Mouse (Mus musculus) bone marrow, adult 2 months (tissue): ENCODE results near the gene Gm21985. TPM values are rescaled to one million over a fixed set of nuclear protein-coding genes. Genes with fewer than 3 reads are reported as not detected.
A peak's percentile ranks its signal among the peaks of the same experiment; 100 is the strongest.
"Not testable (repeated sequence)": the region's sequence is repeated elsewhere in the genome, so short reads cannot be mapped to it uniquely, and the experiment has no call there.

ENCODE experiments used
- H3K27ac ChIP-seq: fragments of 200-500 bp; 2 replicates; pipeline ENCODE4 v1.5.1; 2012; ENCODE audit warnings: low read depth, mild to moderate bottlenecking, control low read depth, inconsistent platforms, low read length; ENCODE audit not compliant: control insufficient read depth, poor library complexity, insufficient read depth
- H3K4me1 ChIP-seq: fragments of 200-500 bp; 2 replicates; pipeline ENCODE4 v1.6.1; 2011; ENCODE audit warnings: low read length; ENCODE audit not compliant: control insufficient read depth, insufficient read depth
- H3K4me3 ChIP-seq: fragments of 200-500 bp; replicated peaks from 2 replicates; pipeline ENCODE3; 2011; ENCODE audit warnings: mild to moderate bottlenecking, low read depth, low read length, control low read depth; ENCODE audit not compliant: control insufficient read depth
- CTCF ChIP-seq: fragments of 200-500 bp; IDR thresholded peaks from 2 replicates; pipeline ENCODE4 v1.5.1; 2011; ENCODE audit warnings: low read length, control low read depth; ENCODE audit not compliant: control insufficient read depth, insufficient read depth
- POLR2A ChIP-seq: fragments of 200-500 bp; IDR thresholded peaks from 2 replicates; pipeline ENCODE4 v1.6.1; 2011; ENCODE audit warnings: low read depth, mild to moderate bottlenecking, control low read depth, low read length, borderline replicate concordance; ENCODE audit not compliant: control insufficient read depth
- WGBS: fragments of 180-500 bp; shearing (Covaris S2); methylation state at CpG from one replicate; pipeline ENCODE4 v1.1.7; 2018; 5-methylcytosine and 5-hydroxymethylcytosine counted together
- polyA plus RNA-seq: library from polyadenylated mRNA; stranded (reverse); fragments of >200 nt; gene quantifications from 2 replicates; pipeline ENCODE4 v1.2.4, GENCODE M21; 2011; ENCODE audit warnings: low replicate concordance; ENCODE audit not compliant: missing spikeins, insufficient read depth, insufficient read length

The Gm21985 gene
- polyA plus RNA-seq, 1 experiment: 0.85 TPM

GRCm38 (mm10) chr2:112445511-112445910 lies 179.4 kb downstream of the Gm21985 start:
- Histone ChIP-seq H3K4me1 (peaks cover 2% of the 10 kb centered on the region; the same call in 1 of the 2 replicates), H3K27ac (no peak overlapping the region), H3K4me3 (no peak overlapping the region)
- TF ChIP-seq POLR2A (no peak), CTCF (no peak)

- H3K4me3 ChIP-seq, H3K4me1 ChIP-seq: not testable (repeated sequence)
- 28% methylated on average over 4 of the region's 4 CpGs for WGBS
- 0 out of 2 replicates have a peak overlapping the region, but pooled peaks have one; percentile 24 for H3K27ac ChIP-seq
Observed at GRCm38 (mm10) chr2:112448046-112448445, 181.9 kb downstream of the Gm21985 start.

DNA sequence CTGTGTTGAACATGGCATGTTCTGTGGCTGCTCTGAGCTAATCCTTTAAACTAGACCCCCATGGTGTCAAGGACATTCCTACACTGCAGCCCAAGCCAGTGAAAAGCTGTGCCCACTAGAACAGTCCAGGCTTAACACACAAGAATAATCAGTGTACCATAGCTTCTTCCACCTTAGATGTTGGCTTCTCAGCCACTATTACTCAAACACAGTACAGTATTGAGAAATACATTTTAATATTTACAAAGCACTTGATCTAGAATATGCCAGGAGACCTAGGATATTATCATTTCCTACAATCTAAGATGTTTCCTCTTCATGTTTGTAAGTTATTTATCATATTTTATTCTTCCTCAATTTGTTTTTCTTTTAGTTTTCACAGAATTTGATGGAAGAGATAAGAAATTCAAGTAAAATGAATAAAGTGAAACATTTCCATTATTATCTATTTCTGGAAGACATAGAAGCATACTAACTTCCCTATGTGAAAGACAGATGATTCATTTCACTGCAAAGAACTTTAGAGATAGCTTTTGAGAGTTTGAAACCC lies 182.5 kb downstream of the Gm21985 start:
- Histone ChIP-seq H3K4me1 (peaks cover 2% of the 10 kb centered on the region; the same call in 1 of the 2 replicates), H3K27ac (0 out of 2 replicates have a peak overlapping the region, but pooled peaks have one; percentile 24), H3K4me3 (no peak overlapping the region)
- TF ChIP-seq POLR2A (no peak), CTCF (no peak)

- WGBS: 27% methylated on average over 4 of the region's 4 CpGs
- H3K4me1 ChIP-seq: peaks cover 2% of the 10 kb centered on the region; the same call in 1 of the 2 replicates
- no peak overlapping the region for H3K27ac ChIP-seq
- H3K4me3 ChIP-seq: no peak overlapping the region
- TF ChIP-seq POLR2A (no peak), CTCF (no peak)
Observed at GRCm38 (mm10) chr2:112449597-112450296, 183.6 kb downstream of the Gm21985 start.

GRCm38 (mm10) chr2:112452513-112452912 lies 186.4 kb downstream of the Gm21985 start:
- not testable (repeated sequence) for H3K4me1 ChIP-seq, H3K4me3 ChIP-seq, H3K27ac ChIP-seq

DNA sequence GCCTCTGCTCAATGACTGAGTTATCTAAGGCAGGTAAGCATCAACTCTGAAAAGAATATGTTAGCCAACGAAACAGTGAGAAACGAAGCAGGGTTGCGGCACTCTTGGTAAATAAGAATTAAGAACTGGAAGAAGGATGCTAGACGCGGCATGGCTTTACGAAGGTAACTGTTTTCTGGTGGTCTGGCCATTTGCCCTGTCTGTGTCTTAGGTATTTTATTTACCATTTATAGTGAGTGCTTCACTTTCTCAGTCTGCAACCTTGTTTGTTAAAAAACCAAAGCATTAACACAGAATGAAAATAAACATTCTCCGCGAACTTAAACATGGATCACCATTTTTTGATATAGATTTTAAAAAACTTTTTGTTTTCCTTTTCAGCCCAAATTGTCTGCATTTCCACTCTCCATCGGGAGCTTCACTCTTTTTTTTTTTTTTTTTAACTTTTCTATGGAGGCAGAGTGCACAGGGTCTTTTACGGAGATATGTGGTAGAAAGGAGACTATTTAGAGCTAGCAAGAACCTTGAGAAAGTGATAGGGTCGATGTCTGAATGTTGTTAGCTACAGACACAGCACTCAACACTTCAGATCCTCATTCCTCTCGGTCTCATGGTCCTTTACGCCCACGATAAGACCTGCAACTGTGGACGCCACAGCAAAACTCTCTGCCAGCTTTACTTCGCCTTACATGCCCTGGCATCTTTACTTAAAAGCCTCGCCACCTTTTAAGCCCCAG lies 188.2 kb downstream of the Gm21985 start:
- Histone ChIP-seq H3K4me1 (no peaks in the 10 kb centered on the region), H3K27ac (peak overlapping the region; percentile 72), H3K4me3 (peak overlapping the region; percentile 77)
- 25% methylated on average over 17 of the region's 17 CpGs for WGBS
- no peak for TF ChIP-seq CTCF
- TF ChIP-seq POLR2A: no peak

- H3K4me1 ChIP-seq: no peaks in the 10 kb centered on the region
- TF ChIP-seq POLR2A: peak; percentile 91; the same call in 1 of the 2 replicates
- TF ChIP-seq CTCF: no peak
- peak within 1 kb of the TSS; percentile 77 for H3K4me3 ChIP-seq
- WGBS: under 1% methylated on average over 49 of the region's 49 CpGs
- H3K27ac ChIP-seq: peak within 1 kb of the TSS; percentile 72
Observed at GRCm38 (mm10) chr2:112454862-112455564, 188.9 kb downstream of the Gm21985 start, which contains the start of gene Emc7. Gene Emc7, plus strand, starts transcription at chr2:112454997.

Other genes starting within 250 kb of the Gm21985 start
- gene Olfr1311, start 241.9 kb upstream of the Gm21985 start, polyA plus RNA-seq: not detected in 2 replicates
- gene Olfr1312, start 216.1 kb upstream of the Gm21985 start, polyA plus RNA-seq: 0.75 TPM in 1 of 2 replicates, not detected in the other
- gene Olfr1313, start 188.5 kb upstream of the Gm21985 start, polyA plus RNA-seq: 0.57 TPM in 1 of 2 replicates, not detected in the other
- not detected in 2 replicates for gene Olfr1314, start 169.5 kb upstream of the Gm21985 start, polyA plus RNA-seq
- not detected in 2 replicates for gene Olfr1315-ps1, start 150.9 kb upstream of the Gm21985 start, polyA plus RNA-seq
- gene Olfr1316, start 131.3 kb upstream of the Gm21985 start, polyA plus RNA-seq: not detected in 2 replicates
- gene Olfr1317, start 126.0 kb upstream of the Gm21985 start, polyA plus RNA-seq: not detected in 2 replicates
- gene Olfr1318, start 112.1 kb upstream of the Gm21985 start, polyA plus RNA-seq: not detected in 2 replicates
- gene Lpcat4, start 26.8 kb upstream of the Gm21985 start, polyA plus RNA-seq: 26.1 and 28.3 TPM in 2 replicates
- gene Nutm1, start 7.0 kb upstream of the Gm21985 start, polyA plus RNA-seq: not detected in 2 replicates
- gene Nop10, start 4.4 kb upstream of the Gm21985 start, polyA plus RNA-seq: 34.5 and 79.9 TPM in 2 replicates
- gene Slc12a6, start 489 bp upstream of the Gm21985 start, polyA plus RNA-seq: 24.4 and 45.4 TPM in 2 replicates
- 9.7 and 14.6 TPM in 2 replicates for gene Emc4, start 101.7 kb downstream of the Gm21985 start, polyA plus RNA-seq
- gene Katnbl1, start 112.9 kb downstream of the Gm21985 start, polyA plus RNA-seq: 5.9 and 10.2 TPM in 2 replicates
- gene Emc7, start 188.7 kb downstream of the Gm21985 start, polyA plus RNA-seq: 2.9 and 4.7 TPM in 2 replicates
- not detected in 2 replicates for gene Chrm5, start 214.5 kb downstream of the Gm21985 start, polyA plus RNA-seq
- 8.0 and 11.1 TPM in 2 replicates for gene Aven, start 226.7 kb downstream of the Gm21985 start, polyA plus RNA-seq